Mouse (Mus musculus) heart, embryonic 11.5 days (tissue): Measurements from ENCODE around the gene 2900026A02Rik. TPM values are rescaled to one million over a fixed set of nuclear protein-coding genes. Genes with fewer than 3 reads are reported as not detected.

Experiments
- ATAC-seq: fragments of 200-750 bp; cut with Nextera tagmentation; replicated peaks from 2 replicates; pipeline ENCODE4 v1.8.0; 2017; ENCODE audit warnings: moderate library complexity; ENCODE audit not compliant: insufficient number of reproducible peaks, low FRiP score, low TSS enrichment
- H3K27ac ChIP-seq: fragments of 300-500 bp; sonication (generic); 2 replicates; pipeline ENCODE4 v1.5.1; 2014; ENCODE audit warnings: mild to moderate bottlenecking, low read depth, low read length
- H3K27me3 ChIP-seq: fragments of 300-500 bp; sonication (generic); 2 replicates; pipeline ENCODE4 v1.6.1; 2014; ENCODE audit warnings: mild to moderate bottlenecking, low read length, mixed read lengths; ENCODE audit not compliant: control insufficient read depth, insufficient read depth
- H3K36me3 ChIP-seq: fragments of 300-500 bp; sonication (generic); 2 replicates; pipeline ENCODE4 v1.6.1; 2014; ENCODE audit warnings: mild to moderate bottlenecking, low read length, moderate library complexity, mixed read lengths; ENCODE audit not compliant: control insufficient read depth, insufficient read depth
- H3K4me1 ChIP-seq: fragments of 300-500 bp; sonication (generic); 2 replicates; pipeline ENCODE4 v1.6.1; 2014; ENCODE audit warnings: low read length; ENCODE audit not compliant: control insufficient read depth, insufficient read depth
- H3K4me2 ChIP-seq: fragments of 300-500 bp; sonication (generic); 2 replicates; pipeline ENCODE4 v1.6.1; 2014; ENCODE audit warnings: mild to moderate bottlenecking, moderate library complexity
- H3K4me3 ChIP-seq: fragments of 300-500 bp; sonication (generic); 2 replicates; pipeline ENCODE4 v1.5.1; 2014; ENCODE audit warnings: low read depth, low read length
- H3K9ac ChIP-seq: fragments of 300-500 bp; sonication (generic); 2 replicates; pipeline ENCODE4 v1.6.1; 2014; ENCODE audit warnings: mild to moderate bottlenecking, low read depth, low read length, moderate library complexity
- H3K9me3 ChIP-seq: fragments of 300-500 bp; sonication (generic); replicated peaks from 2 replicates; pipeline ENCODE4 v1.6.1; 2016; ENCODE audit warnings: low read length; ENCODE audit not compliant: control insufficient read depth
- WGBS: fragments of 180-500 bp; shearing (Covaris S2); extraction: QIAGEN DNeasy Blood & Tissue Kit; methylation state at CpG from one replicate; pipeline ENCODE4 v1.1.7; 2014; ENCODE audit not compliant: insufficient replicate concordance; 5-methylcytosine and 5-hydroxymethylcytosine counted together
- polyA plus RNA-seq: library from polyadenylated mRNA; unstranded; fragments of >200 nt; fragmentation: Nextera tagmentation; extraction: Ambion mirVana; gene quantifications from 2 replicates; pipeline ENCODE4 v1.2.1, GENCODE M21; 2014

2900026A02Rik gene
- polyA plus RNA-seq, 1 experiment from 2014 or later: 7.0 TPM

- WGBS: 50% methylated on average over 11 of the region's 11 CpGs
- no peaks in the 10 kb centered on the region for H3K27me3 ChIP-seq
- peaks cover 15% of the 10 kb centered on the region for H3K4me1 ChIP-seq
- H3K4me3 ChIP-seq: no peak overlapping the region
- no peak overlapping the region for H3K4me2 ChIP-seq
- no peaks in the 10 kb centered on the region for H3K36me3 ChIP-seq
- no peak overlapping the region for H3K9ac ChIP-seq
- peak overlapping the region; percentile 47 for H3K27ac ChIP-seq
- ATAC-seq: no peak
- H3K9me3 ChIP-seq: no peaks in the 10 kb centered on the region
These were observed 12.2 kb downstream of the 2900026A02Rik start for GRCm38 (mm10) chr5:113208622-113209400.

- no peak overlapping the region for H3K4me2 ChIP-seq
- no peaks in the 10 kb centered on the region for H3K9me3 ChIP-seq
- 55% methylated on average over 4 of the region's 4 CpGs for WGBS
- no peaks in the 10 kb centered on the region for H3K27me3 ChIP-seq
- no peak for ATAC-seq
- no peak overlapping the region for H3K4me3 ChIP-seq
- no peaks in the 10 kb centered on the region for H3K36me3 ChIP-seq
- H3K9ac ChIP-seq: no peak overlapping the region
- peak overlapping the region; percentile 47 for H3K27ac ChIP-seq
- H3K4me1 ChIP-seq: peaks cover 15% of the 10 kb centered on the region
These were observed 13.0 kb downstream of the 2900026A02Rik start for GRCm38 (mm10) chr5:113208048-113208447.

GRCm38 (mm10) chr5:113206670-113207352, 14.2 kb downstream of the 2900026A02Rik start:
- H3K4me1 ChIP-seq: peaks cover 15% of the 10 kb centered on the region
- 34% methylated on average over 9 of the region's 9 CpGs for WGBS
- 0 out of 2 replicates have a peak, but pooled peaks have one; percentile 33 for ATAC-seq

GRCm38 (mm10) chr5:113204193-113204592, 16.8 kb downstream of the 2900026A02Rik start:
- H3K27me3 ChIP-seq: no peaks in the 10 kb centered on the region
- no peak overlapping the region for H3K4me3 ChIP-seq
- ATAC-seq: no peak
- H3K27ac ChIP-seq: no peak overlapping the region
- H3K9me3 ChIP-seq: no peaks in the 10 kb centered on the region
- H3K4me2 ChIP-seq: no peak overlapping the region
- no peak overlapping the region for H3K9ac ChIP-seq
- peaks cover 12% of the 10 kb centered on the region for H3K4me1 ChIP-seq
- no peaks in the 10 kb centered on the region for H3K36me3 ChIP-seq
- WGBS: 84% methylated on average over 9 of the region's 9 CpGs

More at GRCm38 (mm10) chr5:113206670-113207352, 14.2 kb downstream of the 2900026A02Rik start:
- Histone ChIP-seq H3K9me3 (no peaks in the 10 kb centered on the region), H3K9ac (no peak overlapping the region), H3K27me3 (no peaks in the 10 kb centered on the region), H3K36me3 (no peaks in the 10 kb centered on the region), H3K4me2 (no peak overlapping the region), H3K27ac (peak overlapping the region; percentile 25), H3K4me3 (no peak overlapping the region)

- Histone ChIP-seq H3K9ac (no peak overlapping the region), H3K9me3 (no peaks in the 10 kb centered on the region), H3K36me3 (no peaks in the 10 kb centered on the region), H3K4me1 (peaks cover 23% of the 10 kb centered on the region), H3K4me3 (no peak overlapping the region), H3K27ac (peak overlapping the region; percentile 36), H3K27me3 (no peaks in the 10 kb centered on the region), H3K4me2 (no peak overlapping the region)
- 79% methylated on average over 10 of the region's 10 CpGs for WGBS
- ATAC-seq: no peak
These were observed 21.3 kb downstream of the 2900026A02Rik start for GRCm38 (mm10) chr5:113199772-113200134.

GRCm38 (mm10) chr5:113199126-113199771, 21.8 kb downstream of the 2900026A02Rik start:
- H3K27me3 ChIP-seq: no peaks in the 10 kb centered on the region
- ATAC-seq: no peak
- H3K4me2 ChIP-seq: no peak overlapping the region
- no peaks in the 10 kb centered on the region for H3K36me3 ChIP-seq
- no peaks in the 10 kb centered on the region for H3K9me3 ChIP-seq
- H3K9ac ChIP-seq: no peak overlapping the region
- H3K4me1 ChIP-seq: peaks cover 23% of the 10 kb centered on the region
- H3K4me3 ChIP-seq: no peak overlapping the region
- peak overlapping the region; percentile 36; the same call in 1 of the 2 replicates for H3K27ac ChIP-seq
- WGBS: 44% methylated on average over 8 of the region's 8 CpGs

- Histone ChIP-seq H3K27ac (peak overlapping the region; percentile 51), H3K9ac (no peak overlapping the region), H3K9me3 (no peaks in the 10 kb centered on the region), H3K4me2 (no peak overlapping the region), H3K4me3 (no peak overlapping the region), H3K27me3 (no peaks in the 10 kb centered on the region), H3K4me1 (peaks cover 26% of the 10 kb centered on the region), H3K36me3 (no peaks in the 10 kb centered on the region)
- WGBS: 28% methylated on average over 9 of the region's 9 CpGs
- ATAC-seq: no peak
These were observed 23.9 kb downstream of the 2900026A02Rik start for GRCm38 (mm10) chr5:113196916-113197794.

- H3K27ac ChIP-seq: no peak overlapping the region
- no peaks in the 10 kb centered on the region for H3K27me3 ChIP-seq
- WGBS: 87% methylated on average over 6 of the region's 6 CpGs
- no peaks in the 10 kb centered on the region for H3K36me3 ChIP-seq
- ATAC-seq: no peak
- H3K4me1 ChIP-seq: peaks cover 26% of the 10 kb centered on the region
- no peaks in the 10 kb centered on the region for H3K9me3 ChIP-seq
- no peak overlapping the region for H3K9ac ChIP-seq
- H3K4me3 ChIP-seq: no peak overlapping the region
- no peak overlapping the region for H3K4me2 ChIP-seq
These were observed 25.1 kb downstream of the 2900026A02Rik start for GRCm38 (mm10) chr5:113195907-113196306.
